Mouse (Mus musculus) gastrocnemius, postnatal 36 days (tissue): ENCODE data around the gene 1700001C19Rik. TPM values are rescaled to one million over a fixed set of nuclear protein-coding genes. Genes with fewer than 3 reads are reported as not detected.
"Not testable (repeated sequence)": the region's sequence is repeated elsewhere in the genome, so short reads cannot be mapped to it uniquely, and the experiment has no call there.

ENCODE experiments used
- DNase-seq, 2 experiments: peaks; one replicate each; pipeline ENCODE4 v3.0.0; 2022
- intact Hi-C: fragments of 180-260 bp; cut with DNase I; formaldehyde crosslinking; loops from one replicate; pipeline ENCODE4 v1.15.1; 2025
- total RNA-seq, 2 experiments: library from RNA; stranded (reverse); gene quantifications; 2 replicates each; pipeline ENCODE4 v1.2.3; 2021

Gene 1700001C19Rik
- total RNA-seq, 2 experiments from 2014 or later: not detected

- intact Hi-C loops: no loop called here
- DNase-seq: no peak
Measured at GRCm38 (mm10) chr17:47439396-47440028, 2.3 kb upstream of the 1700001C19Rik start.

GRCm38 (mm10) chr17:47438611-47439010 lies 1.4 kb upstream of the 1700001C19Rik start:
- no peak for DNase-seq
- intact Hi-C loops: no loop called here

GRCm38 (mm10) chr17:47436156-47436906 lies 845 bp downstream of the 1700001C19Rik start, which contains the start of gene AI661453:
TSS of gene AI661453 (plus strand) at chr17:47436615.
- intact Hi-C loops: no loop called here
- DNase-seq: no peak

GRCm38 (mm10) chr17:47430815-47431214 lies 6.4 kb downstream of the 1700001C19Rik start:
- DNase-seq: no peak
- intact Hi-C loops: no loop called here

GRCm38 (mm10) chr17:47428831-47429304 lies 8.3 kb downstream of the 1700001C19Rik start:
- DNase-seq: no peak
- intact Hi-C loops: no loop called here

GRCm38 (mm10) chr17:47427316-47427715 lies 9.9 kb downstream of the 1700001C19Rik start:
- intact Hi-C loops: no loop called here
- no peak for DNase-seq

GRCm38 (mm10) chr17:47424186-47424585 lies 13.0 kb downstream of the 1700001C19Rik start:
- intact Hi-C loops: no loop called here
- no peak for DNase-seq

GRCm38 (mm10) chr17:47422616-47423015 lies 14.6 kb downstream of the 1700001C19Rik start:
- DNase-seq, intact Hi-C loops: not testable (repeated sequence)

GRCm38 (mm10) chr17:47421566-47421965 lies 15.6 kb downstream of the 1700001C19Rik start:
- intact Hi-C loops: no loop called here
- no peak for DNase-seq

GRCm38 (mm10) chr17:47420195-47420594 lies 17.0 kb downstream of the 1700001C19Rik start:
- no peak for DNase-seq
- intact Hi-C loops: no loop called here

- intact Hi-C loops: loop anchor here (2.0 kb wide), 1 partner anchor 71 kb away; no protein-coding TSS in a partner anchor
- DNase-seq: not testable (repeated sequence)
Measured at GRCm38 (mm10) chr17:47409897-47410861, 27.0 kb downstream of the 1700001C19Rik start.

GRCm38 (mm10) chr17:47408558-47408898 lies 28.6 kb downstream of the 1700001C19Rik start:
- intact Hi-C loops: loop anchor here (2.0 kb wide), 1 partner anchor 72 kb away; no protein-coding TSS in a partner anchor
- peak; percentile 31 to 32 for DNase-seq

GRCm38 (mm10) chr17:47407717-47408557 lies 29.2 kb downstream of the 1700001C19Rik start:
- DNase-seq: no peak
- intact Hi-C loops: loop anchor here (2.0 kb wide), 1 partner anchor 73 kb away; no protein-coding TSS in a partner anchor

GRCm38 (mm10) chr17:47400451-47400850 lies 36.7 kb downstream of the 1700001C19Rik start, which contains the start of gene Guca1a:
TSS of gene Guca1a (minus strand) at chr17:47400584.
- no peak for DNase-seq
- intact Hi-C loops: no loop called here

- no peak for DNase-seq
- intact Hi-C loops: no loop called here
Measured at GRCm38 (mm10) chr17:47399091-47399490, 38.1 kb downstream of the 1700001C19Rik start.

- intact Hi-C loops: no loop called here
- DNase-seq: peak in 1 of 2 experiments; percentile 44
Measured at GRCm38 (mm10) chr17:47395376-47395913, 41.7 kb downstream of the 1700001C19Rik start.

- DNase-seq: no peak
- intact Hi-C loops: no loop called here
Measured at GRCm38 (mm10) chr17:47394223-47394869, 42.8 kb downstream of the 1700001C19Rik start.

- DNase-seq: peak in 1 of 2 experiments; percentile 31
- intact Hi-C loops: no loop called here
Measured at GRCm38 (mm10) chr17:47386649-47387048, 50.5 kb downstream of the 1700001C19Rik start.

- no peak for DNase-seq
- intact Hi-C loops: no loop called here
Measured at GRCm38 (mm10) chr17:47385145-47385544, 52.0 kb downstream of the 1700001C19Rik start, which contains the start of gene Guca1b. TSS of gene Guca1b (plus strand) at chr17:47385393.
